Mouse (Mus musculus) liver, embryonic 11.5 days (tissue): Measurements from ENCODE around the gene Cox10. TPM values are rescaled to one million over a fixed set of nuclear protein-coding genes. Genes with fewer than 3 reads are reported as not detected.
"Not testable (repeated sequence)": the region's sequence is repeated elsewhere in the genome, so short reads cannot be mapped to it uniquely, and the experiment has no call there.

ENCODE experiments used
- ATAC-seq: fragments of 200-750 bp; cut with Nextera tagmentation; replicated peaks from 2 replicates; pipeline ENCODE4 v1.8.0; 2017; ENCODE audit warnings: moderate number of reproducible peaks, mild to moderate bottlenecking, moderate TSS enrichment, moderate library complexity; ENCODE audit not compliant: low FRiP score
- DNase-seq: peaks from one replicate; pipeline ENCODE4 v3.0.0-alpha.2; 2017; ENCODE audit warnings: low spot score
- H3K27ac ChIP-seq: fragments of 300-500 bp; sonication (generic); 2 replicates; pipeline ENCODE4 v1.5.1; 2014; ENCODE audit warnings: mild to moderate bottlenecking, low read depth, low read length, control low read depth
- H3K27me3 ChIP-seq: fragments of 300-500 bp; sonication (generic); replicated peaks from 2 replicates; pipeline ENCODE4 v1.6.1; 2014; ENCODE audit warnings: low read length, mixed read lengths; ENCODE audit not compliant: control insufficient read depth, insufficient read depth
- H3K36me3 ChIP-seq: fragments of 300-500 bp; sonication (generic); 2 replicates; pipeline ENCODE4 v1.6.1; 2014; ENCODE audit warnings: mild to moderate bottlenecking, low read length, moderate library complexity, mixed read lengths; ENCODE audit not compliant: control insufficient read depth, insufficient read depth
- H3K4me1 ChIP-seq: fragments of 300-500 bp; sonication (generic); replicated peaks from 2 replicates; pipeline ENCODE4 v1.6.1; 2014; ENCODE audit warnings: low read length, mixed read lengths; ENCODE audit not compliant: control insufficient read depth, insufficient read depth
- H3K4me2 ChIP-seq: fragments of 300-500 bp; sonication (generic); 2 replicates; pipeline ENCODE4 v1.6.1; 2014; ENCODE audit warnings: mild to moderate bottlenecking, control low read depth, moderate library complexity
- H3K4me3 ChIP-seq: fragments of 300-500 bp; sonication (generic); 2 replicates; pipeline ENCODE4 v1.5.1; 2014; ENCODE audit warnings: low read depth, low read length, control low read depth
- H3K9ac ChIP-seq: fragments of 300-500 bp; sonication (generic); 2 replicates; pipeline ENCODE4 v1.6.1; 2014; ENCODE audit warnings: low read depth, low read length, control low read depth
- H3K9me3 ChIP-seq: fragments of 300-500 bp; sonication (generic); 2 replicates; pipeline ENCODE4 v1.6.1; 2016; ENCODE audit warnings: low read length, inconsistent platforms, mixed read lengths; ENCODE audit not compliant: control insufficient read depth
- WGBS: fragments of 180-500 bp; shearing (Covaris S2); extraction: QIAGEN DNeasy Blood & Tissue Kit; methylation state at CpG from one replicate; pipeline ENCODE4 v1.1.7; 2014; 5-methylcytosine and 5-hydroxymethylcytosine counted together
- polyA plus RNA-seq: library from polyadenylated mRNA; unstranded; fragments of >200 nt; fragmentation: Nextera tagmentation; extraction: Ambion mirVana; gene quantifications from 2 replicates; pipeline ENCODE4 v1.2.1, GENCODE M21; 2014

Cox10 gene
- 23.5 and 29.8 TPM in 2 replicates for polyA plus RNA-seq

DNA sequence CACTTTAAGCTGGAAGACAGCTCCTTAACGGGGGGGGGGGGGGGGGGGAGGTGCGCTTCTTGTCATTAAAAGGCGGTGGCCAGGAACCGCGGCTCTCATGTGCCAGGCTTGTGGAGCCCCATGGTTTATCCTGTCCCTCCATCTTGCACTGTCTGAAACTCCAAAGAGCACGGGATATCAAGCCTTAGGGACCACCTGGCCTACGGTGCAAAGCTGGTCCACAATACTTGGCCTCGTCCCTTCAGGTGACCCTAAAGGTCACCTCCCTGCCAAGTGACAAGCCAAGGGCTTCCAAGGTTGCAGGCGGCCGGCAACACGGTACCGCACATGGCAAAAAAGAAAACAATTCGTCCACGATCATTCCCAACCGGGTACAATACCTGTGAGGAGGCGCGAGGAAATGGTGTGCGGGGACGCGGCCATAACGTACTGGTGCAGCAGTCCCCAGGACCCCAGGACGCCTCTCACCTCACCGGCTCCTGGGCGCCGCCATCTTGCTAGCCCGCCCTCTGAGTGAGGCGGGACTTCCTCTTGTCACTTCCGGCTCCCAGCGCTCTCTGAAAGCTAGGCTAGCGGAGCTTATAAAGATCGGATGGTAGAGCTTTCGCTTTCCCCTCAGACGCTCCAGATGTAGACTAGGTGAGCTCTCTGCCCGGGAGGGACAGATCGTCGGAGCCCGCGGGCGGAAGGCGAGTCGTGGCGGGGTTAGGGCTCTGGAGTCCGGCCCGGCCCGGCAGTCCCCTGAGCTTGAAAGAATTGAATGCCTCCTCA is at the start of gene Cox10:
TSS of gene Cox10 (minus strand) at position 513 of the 771 bp plus-strand sequence.
- peak within 1 kb of the TSS; percentile 82 for H3K9ac ChIP-seq
- H3K27me3 ChIP-seq: no peaks in the 10 kb centered on the region
- peaks cover 9% of the 10 kb centered on the region for H3K4me1 ChIP-seq
- H3K9me3 ChIP-seq: no peaks in the 10 kb centered on the region
- peak within 1 kb of the TSS; percentile 82 for H3K4me2 ChIP-seq
- H3K36me3 ChIP-seq: peaks cover 7% of the 10 kb centered on the region; the same call in 1 of the 2 replicates
- H3K27ac ChIP-seq: peak within 1 kb of the TSS; percentile 77
- whole genome bisulfite sequencing: under 1% methylated on average over 44 of the region's 45 CpGs
- peak within 1 kb of the TSS; percentile 84 for H3K4me3 ChIP-seq
- DNase-seq: peak; percentile 88
- peak; percentile 96 for ATAC-seq

DNA sequence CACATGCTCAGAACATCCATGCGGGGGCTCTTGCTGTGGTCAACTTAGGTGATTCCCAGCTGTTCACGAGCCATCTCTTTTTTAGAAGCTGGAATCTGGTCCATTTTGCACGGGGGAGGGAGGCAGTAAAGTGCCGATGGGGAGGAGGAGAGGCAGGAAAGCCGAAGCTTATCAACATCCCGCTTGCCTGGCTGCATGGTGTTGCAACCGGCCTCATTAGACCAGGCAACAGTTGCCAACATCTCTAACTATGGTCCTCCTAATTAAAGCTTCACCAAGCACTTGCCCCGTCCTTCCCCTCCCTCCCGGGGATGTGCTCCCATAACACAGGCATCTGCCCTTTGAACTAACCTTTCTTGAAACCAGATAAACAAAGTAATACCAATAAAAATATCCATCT is 48.7 kb upstream of the Cox10 start:
- no peak for ATAC-seq
- 47% methylated on average over 9 of the region's 9 CpGs for WGBS
- no peak for DNase-seq

DNA sequence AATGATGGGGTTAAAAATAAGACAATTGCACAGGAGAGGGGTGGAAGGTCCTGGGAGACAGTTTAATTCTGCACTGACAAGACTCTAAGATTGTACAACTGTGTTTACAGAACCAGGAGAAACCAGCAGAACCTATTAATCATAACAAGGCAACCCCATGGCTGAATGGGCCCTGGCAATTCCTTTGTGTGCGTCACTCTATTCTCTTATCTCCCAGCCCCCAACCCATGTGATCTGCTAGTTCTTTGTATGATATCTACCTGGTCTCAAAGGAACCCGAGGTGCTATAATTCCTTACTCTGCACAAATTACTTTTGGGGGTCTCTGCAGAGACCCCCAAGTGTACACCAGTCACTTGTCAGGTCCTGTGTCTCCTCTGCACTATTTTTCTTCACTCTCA is 46.2 kb upstream of the Cox10 start:
- no peaks in the 10 kb centered on the region for H3K36me3 ChIP-seq
- DNase-seq: no peak
- ATAC-seq: no peak
- H3K9me3 ChIP-seq: no peaks in the 10 kb centered on the region
- H3K4me3 ChIP-seq: no peak overlapping the region
- no peak overlapping the region for H3K27ac ChIP-seq
- 46% methylated on average over 2 of the region's 2 CpGs for WGBS
- no peak overlapping the region for H3K9ac ChIP-seq
- no peaks in the 10 kb centered on the region for H3K27me3 ChIP-seq
- no peak overlapping the region for H3K4me2 ChIP-seq
- no peaks in the 10 kb centered on the region for H3K4me1 ChIP-seq

More for the DNA sequence above, 48.7 kb upstream of the Cox10 start:
- Histone ChIP-seq H3K9ac (no peak overlapping the region), H3K9me3 (no peaks in the 10 kb centered on the region), H3K36me3 (no peaks in the 10 kb centered on the region), H3K4me1 (no peaks in the 10 kb centered on the region), H3K4me3 (no peak overlapping the region), H3K27ac (no peak overlapping the region), H3K4me2 (no peak overlapping the region), H3K27me3 (no peaks in the 10 kb centered on the region)

DNA sequence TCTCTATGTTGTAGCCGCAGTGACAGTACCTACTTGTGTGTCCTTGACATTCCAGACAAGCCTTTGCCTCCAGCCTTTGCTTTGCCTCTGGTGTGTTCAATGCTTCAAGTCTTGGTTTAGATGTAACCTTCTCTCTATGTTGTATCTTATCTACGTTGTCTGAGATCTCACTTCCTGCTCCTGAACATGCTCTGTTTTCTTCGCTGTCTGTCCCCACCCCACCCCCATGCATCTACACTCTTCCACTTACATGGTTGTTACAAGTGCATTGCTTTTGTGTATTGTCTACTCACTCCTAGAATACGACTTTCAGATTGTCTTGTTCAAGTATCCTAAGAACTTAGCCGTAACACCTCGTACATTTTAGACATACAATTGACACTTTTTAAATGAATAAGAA is 43.9 kb upstream of the Cox10 start:
- not testable (repeated sequence) for H3K36me3 ChIP-seq, H3K4me3 ChIP-seq, H3K4me2 ChIP-seq, ATAC-seq, DNase-seq, H3K9me3 ChIP-seq, H3K4me1 ChIP-seq, H3K27me3 ChIP-seq, H3K9ac ChIP-seq, H3K27ac ChIP-seq
- WGBS: 69% methylated on average over 6 of the region's 6 CpGs

DNA sequence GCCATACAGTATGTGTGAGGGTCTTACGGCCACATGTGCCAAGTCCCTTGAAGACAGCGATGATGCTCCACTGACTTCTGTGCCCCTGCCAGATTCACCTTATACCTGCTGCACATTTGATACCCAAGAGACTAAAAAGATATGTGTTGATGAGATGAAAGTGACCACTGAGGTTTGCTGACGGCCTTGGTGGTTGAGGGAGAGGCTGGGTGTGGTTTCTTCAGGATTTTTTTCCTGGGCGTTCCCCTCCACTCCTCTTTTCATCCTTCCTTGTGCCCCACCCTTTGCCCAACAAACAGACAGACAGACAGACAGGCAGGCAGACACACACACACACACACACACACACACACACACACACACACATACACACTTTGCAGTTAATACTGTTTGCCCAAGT is 37.4 kb upstream of the Cox10 start:
- DNase-seq: no peak
- Histone ChIP-seq H3K27me3 (no peaks in the 10 kb centered on the region), H3K4me1 (no peaks in the 10 kb centered on the region), H3K9ac (no peak overlapping the region), H3K27ac (no peak overlapping the region), H3K4me2 (no peak overlapping the region), H3K4me3 (no peak overlapping the region), H3K9me3 (no peaks in the 10 kb centered on the region), H3K36me3 (no peaks in the 10 kb centered on the region)
- WGBS: 87% methylated on average over 4 of the region's 4 CpGs
- ATAC-seq: no peak

DNA sequence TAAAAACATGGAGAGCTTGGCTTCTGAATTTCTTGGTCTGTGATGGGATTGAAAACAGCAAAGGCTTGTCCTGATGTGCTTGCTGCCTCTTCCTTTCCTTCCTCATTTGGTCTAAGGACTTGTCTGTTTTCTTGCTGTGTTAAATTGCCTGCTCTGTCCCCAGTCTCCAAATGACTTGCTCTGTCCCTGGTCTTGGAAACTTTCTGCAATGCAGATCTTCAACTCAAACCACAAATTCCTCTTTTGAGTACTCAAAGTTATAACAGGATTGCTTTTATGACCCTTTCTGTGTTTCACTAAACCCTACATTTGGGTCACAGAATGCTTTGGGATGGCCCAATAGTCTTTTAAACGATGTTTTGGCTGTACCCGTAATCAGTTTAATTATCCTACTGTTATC is 36.6 kb upstream of the Cox10 start:
- H3K36me3 ChIP-seq: no peaks in the 10 kb centered on the region
- no peaks in the 10 kb centered on the region for H3K4me1 ChIP-seq
- H3K4me2 ChIP-seq: no peak overlapping the region
- H3K27ac ChIP-seq: no peak overlapping the region
- H3K4me3 ChIP-seq: no peak overlapping the region
- no peak overlapping the region for H3K9ac ChIP-seq
- WGBS: 75% methylated on average over 2 of the region's 2 CpGs
- no peaks in the 10 kb centered on the region for H3K9me3 ChIP-seq
- no peak for ATAC-seq
- no peak for DNase-seq
- H3K27me3 ChIP-seq: no peaks in the 10 kb centered on the region

DNA sequence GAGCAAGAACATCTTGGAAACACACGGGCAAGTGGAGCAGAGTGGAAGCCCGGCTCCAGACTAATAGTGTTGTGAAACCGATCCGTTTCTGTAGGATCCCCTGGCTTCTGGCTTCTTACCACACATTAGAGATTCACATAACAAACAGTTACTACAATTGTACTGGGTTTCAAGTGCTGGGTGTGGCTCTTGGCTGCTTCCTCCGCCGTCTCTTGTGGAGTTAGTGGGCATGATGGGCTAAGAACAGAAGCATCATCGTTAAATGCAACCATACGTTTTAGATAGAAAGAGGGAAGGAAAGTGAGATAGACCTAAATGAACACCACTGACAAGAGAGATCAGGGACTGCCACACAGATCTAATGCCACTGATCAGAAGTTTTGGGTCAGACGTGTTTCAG is 35.8 kb upstream of the Cox10 start:
- H3K27me3 ChIP-seq: no peaks in the 10 kb centered on the region

DNA sequence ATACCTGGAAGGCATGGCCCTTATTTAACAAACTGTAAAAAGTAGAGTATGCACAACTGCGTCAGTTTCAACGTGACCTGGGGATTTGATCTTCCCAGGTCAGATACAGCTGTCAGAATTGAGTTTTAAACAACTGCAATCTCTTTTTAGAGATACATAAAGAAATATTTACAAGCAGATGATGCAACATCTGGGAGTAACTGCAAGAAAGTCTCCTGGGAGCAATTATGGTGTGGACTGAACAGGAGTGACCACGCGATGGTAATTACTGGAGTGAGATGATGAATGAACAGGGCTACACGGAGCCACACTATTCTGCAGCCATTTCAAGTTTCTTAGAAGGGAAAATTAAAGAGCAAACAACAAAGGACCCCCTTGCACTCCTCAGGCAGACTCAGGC is 20.8 kb upstream of the Cox10 start:
- 89% methylated on average over 5 of the region's 5 CpGs for WGBS
- DNase-seq: no peak
- Histone ChIP-seq H3K9ac (no peak overlapping the region), H3K4me3 (no peak overlapping the region), H3K27me3 (no peaks in the 10 kb centered on the region), H3K4me2 (no peak overlapping the region), H3K36me3 (no peaks in the 10 kb centered on the region), H3K4me1 (no peaks in the 10 kb centered on the region), H3K9me3 (no peaks in the 10 kb centered on the region), H3K27ac (no peak overlapping the region)
- ATAC-seq: no peak

More for the DNA sequence above, 35.8 kb upstream of the Cox10 start:
- H3K4me3 ChIP-seq: no peak overlapping the region
- no peak overlapping the region for H3K27ac ChIP-seq
- ATAC-seq: no peak
- 75% methylated on average over 9 of the region's 9 CpGs for WGBS
- H3K9ac ChIP-seq: no peak overlapping the region
- no peak for DNase-seq
- H3K4me2 ChIP-seq: no peak overlapping the region
- no peaks in the 10 kb centered on the region for H3K4me1 ChIP-seq
- H3K9me3 ChIP-seq: no peaks in the 10 kb centered on the region
- no peaks in the 10 kb centered on the region for H3K36me3 ChIP-seq

DNA sequence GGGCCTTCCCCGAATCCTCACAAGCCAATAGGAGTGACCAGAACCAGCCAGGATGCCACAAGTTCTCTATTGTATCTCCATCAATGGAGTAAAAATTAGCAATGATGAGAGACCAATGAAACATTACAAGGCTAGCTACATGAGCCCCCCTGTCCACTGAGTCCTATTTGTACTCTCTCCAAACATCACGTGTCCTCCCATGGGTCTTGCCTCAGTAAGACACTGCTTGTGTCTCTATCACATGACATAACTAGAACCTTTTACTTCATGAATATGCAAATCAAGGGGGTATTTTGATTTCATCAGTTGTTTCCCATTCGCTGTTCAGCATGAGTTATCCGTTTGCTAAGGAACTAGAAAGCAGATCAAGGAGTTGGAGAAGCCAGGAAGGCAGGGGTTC is 13.8 kb upstream of the Cox10 start:
- Histone ChIP-seq H3K4me1 (no peaks in the 10 kb centered on the region), H3K36me3 (no peaks in the 10 kb centered on the region), H3K27ac (no peak overlapping the region), H3K27me3 (no peaks in the 10 kb centered on the region), H3K4me3 (no peak overlapping the region), H3K9ac (no peak overlapping the region), H3K4me2 (no peak overlapping the region), H3K9me3 (no peaks in the 10 kb centered on the region)
- ATAC-seq (no peak), DNase-seq (no peak)
- 94% methylated on average over 4 of the region's 4 CpGs for WGBS
